Mouse (Mus musculus) heart, postnatal 0 days (tissue): ENCODE results near the gene Dbil5.

Source experiments
- CTCF ChIP-seq: IDR thresholded peaks from 2 replicates; pipeline ENCODE4 v1.5.1; 2016; ENCODE audit warnings: antibody characterized with exemption, control low read depth, low read depth
- EP300 ChIP-seq: IDR thresholded peaks from 2 replicates; pipeline ENCODE4 v1.6.1; 2016; ENCODE audit warnings: antibody characterized with exemption, low read depth

DNA sequence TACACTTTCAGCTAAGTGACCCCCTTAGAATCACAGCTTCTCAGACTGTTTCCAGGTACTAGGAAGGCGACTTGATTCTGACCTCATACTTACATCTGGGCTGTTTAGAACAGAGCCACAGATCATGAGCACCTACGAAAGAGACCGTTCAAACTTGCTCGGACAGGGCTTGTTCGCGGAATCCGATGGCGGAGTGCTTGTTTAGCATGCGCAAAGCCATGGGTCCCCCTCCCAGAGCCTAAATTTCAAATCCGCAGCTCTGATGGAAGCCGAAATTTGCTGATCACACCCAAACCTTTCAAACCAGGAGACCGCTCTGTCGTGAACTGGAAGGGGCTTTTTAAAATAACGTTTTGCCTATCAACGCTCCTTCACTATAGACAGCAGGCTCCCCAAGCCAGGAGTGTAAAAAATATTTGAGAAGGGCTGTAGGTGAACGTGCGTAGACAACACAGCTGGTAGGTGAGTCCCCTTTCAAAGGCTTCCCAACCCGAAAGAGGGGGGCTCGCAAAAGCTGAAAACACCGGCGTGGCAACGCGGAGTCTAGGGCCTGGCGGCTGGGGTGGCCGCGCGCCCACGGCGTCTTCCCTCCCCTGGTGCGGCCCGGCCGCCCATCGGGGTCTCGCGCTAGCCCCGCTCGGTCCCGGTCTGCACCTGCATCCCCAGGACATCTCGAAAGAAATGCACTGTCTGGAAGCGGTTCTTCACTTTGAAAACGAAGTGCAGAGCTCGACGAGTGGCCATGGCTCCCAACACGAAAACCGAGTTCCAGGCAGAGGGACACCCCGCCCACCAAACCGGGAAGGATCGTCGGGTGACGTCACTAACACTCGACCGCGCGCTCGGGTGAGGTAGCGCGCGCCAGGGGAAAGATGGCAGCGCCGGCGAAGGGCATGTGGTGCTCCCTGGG is 25.7 kb downstream of the Dbil5 start, which contains the start of the genes Mrm3 and Glod4:
- no peak for TF ChIP-seq CTCF
- TF ChIP-seq EP300 = no peak
